Mouse (Mus musculus) thymus, adult 2 months (tissue): ENCODE results near the gene Mnat1. TPM values are rescaled to one million over a fixed set of nuclear protein-coding genes. Genes with fewer than 3 reads are reported as not detected.
"Not testable (repeated sequence)": the region's sequence is repeated elsewhere in the genome, so short reads cannot be mapped to it uniquely, and the experiment has no call there.

ENCODE experiments used
- DNase-seq: peaks from one replicate; pipeline ENCODE4 v3.0.0; 2021
- H3K27ac ChIP-seq: fragments of 200-500 bp; 2 replicates; pipeline ENCODE4 v1.5.1; 2012; ENCODE audit warnings: low read length, control low read depth; ENCODE audit not compliant: control insufficient read depth, insufficient read depth
- H3K27me3 ChIP-seq: fragments of 200-500 bp; 2 replicates; pipeline ENCODE4 v1.6.1; 2012; ENCODE audit warnings: mild to moderate bottlenecking, low read length, moderate library complexity, mixed read lengths; ENCODE audit not compliant: control insufficient read depth, insufficient read depth
- H3K36me3 ChIP-seq: fragments of 200-500 bp; 2 replicates; pipeline ENCODE4 v1.6.1; 2012; ENCODE audit warnings: mild to moderate bottlenecking, low read length, moderate library complexity; ENCODE audit not compliant: control insufficient read depth, insufficient read depth
- H3K4me1 ChIP-seq: fragments of 200-500 bp; replicated peaks from 2 replicates; pipeline ENCODE4 v1.6.1; 2012; ENCODE audit warnings: low read length; ENCODE audit not compliant: control insufficient read depth, insufficient read depth
- H3K4me3 ChIP-seq: fragments of 200-500 bp; 2 replicates; pipeline ENCODE4 v1.5.1; 2012; ENCODE audit warnings: mild to moderate bottlenecking, low read length, control low read depth, moderate library complexity; ENCODE audit not compliant: control insufficient read depth, insufficient read depth
- CTCF ChIP-seq: fragments of 200-500 bp; IDR thresholded peaks from 2 replicates; pipeline ENCODE4 v1.5.1; 2012; ENCODE audit warnings: mild to moderate bottlenecking, control low read depth, low read length, moderate library complexity, borderline replicate concordance; ENCODE audit not compliant: control insufficient read depth, poor library complexity, insufficient read depth; ENCODE audit errors: extremely low read depth
- POLR2A ChIP-seq: fragments of 200-500 bp; IDR thresholded peaks from 2 replicates; pipeline ENCODE4 v1.6.1; 2012; ENCODE audit warnings: mild to moderate bottlenecking, low read length, control low read depth, moderate library complexity; ENCODE audit not compliant: control insufficient read depth, poor library complexity, insufficient read depth; ENCODE audit errors: extremely low read depth
- WGBS: fragments of 180-500 bp; shearing (Covaris S2); methylation state at CpG from one replicate; pipeline ENCODE4 v1.1.7; 2018; 5-methylcytosine and 5-hydroxymethylcytosine counted together
- polyA plus RNA-seq: library from polyadenylated mRNA; depleted of rRNA; stranded (reverse); fragments of >200 nt; gene quantifications from 2 replicates; pipeline ENCODE4 v1.2.3, GENCODE M21; 2012; rRNA removed

The Mnat1 gene
- 6.4 and 8.7 TPM in 2 replicates for polyA plus RNA-seq

DNA sequence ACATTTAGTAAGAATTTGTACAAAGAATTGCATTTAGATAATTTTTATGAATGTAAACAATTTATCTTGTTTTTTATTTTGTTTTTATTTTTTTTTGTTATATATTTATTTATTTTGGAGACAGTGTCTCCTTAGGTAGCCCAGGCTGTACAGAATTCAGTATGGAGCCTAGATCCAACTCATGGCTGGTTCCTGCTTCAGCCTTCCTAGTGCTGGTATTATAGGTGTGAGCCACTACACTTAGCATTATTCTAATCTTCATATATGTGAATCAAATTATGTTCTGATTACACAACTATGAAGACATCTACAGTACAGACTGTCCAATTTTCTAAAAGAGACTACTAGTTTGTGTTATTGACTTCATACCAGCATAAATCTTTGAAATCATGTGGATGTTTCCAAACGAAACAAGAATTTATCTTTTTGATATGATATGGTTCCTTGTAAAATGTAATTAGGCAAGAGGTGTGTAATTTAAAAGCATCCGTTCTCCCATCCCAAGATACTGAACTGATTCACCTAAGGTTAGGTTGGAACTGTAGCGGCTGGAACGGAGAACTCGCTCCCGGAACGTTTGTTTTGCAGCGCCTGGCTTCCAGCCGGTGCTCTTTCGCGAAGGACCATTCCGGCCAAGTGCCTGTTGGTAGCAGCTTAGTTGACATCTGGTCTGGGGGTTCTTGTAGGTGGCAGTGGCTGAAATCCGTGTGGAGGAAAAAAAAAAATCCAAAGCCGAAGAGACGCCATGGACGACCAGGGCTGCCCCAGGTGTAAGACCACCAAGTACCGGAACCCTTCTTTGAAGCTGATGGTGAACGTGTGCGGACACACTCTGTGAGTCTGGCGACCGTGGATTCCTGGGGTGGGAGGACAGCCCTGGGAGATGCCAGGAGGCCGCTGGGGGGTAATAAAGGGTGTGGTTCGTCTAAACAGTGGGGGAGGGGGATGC lies at the start of gene Mnat1:
Mnat1 (plus strand) TSS at position 625 of the 949 bp plus-strand sequence.
- WGBS, result 2% methylated on average over 23 of the region's 23 CpGs
- H3K27ac ChIP-seq, result no peak within 1 kb of the TSS
- no peaks in the 10 kb centered on the region for H3K36me3 ChIP-seq
- H3K27me3 ChIP-seq, result no peaks in the 10 kb centered on the region
- TF ChIP-seq POLR2A, result peak; percentile 43; the same call in 1 of the 2 replicates
- no peak for TF ChIP-seq CTCF
- no peaks in the 10 kb centered on the region for H3K4me1 ChIP-seq
- peak; percentile 81 for DNase-seq
- peak within 1 kb of the TSS; percentile 78 for H3K4me3 ChIP-seq

DNA sequence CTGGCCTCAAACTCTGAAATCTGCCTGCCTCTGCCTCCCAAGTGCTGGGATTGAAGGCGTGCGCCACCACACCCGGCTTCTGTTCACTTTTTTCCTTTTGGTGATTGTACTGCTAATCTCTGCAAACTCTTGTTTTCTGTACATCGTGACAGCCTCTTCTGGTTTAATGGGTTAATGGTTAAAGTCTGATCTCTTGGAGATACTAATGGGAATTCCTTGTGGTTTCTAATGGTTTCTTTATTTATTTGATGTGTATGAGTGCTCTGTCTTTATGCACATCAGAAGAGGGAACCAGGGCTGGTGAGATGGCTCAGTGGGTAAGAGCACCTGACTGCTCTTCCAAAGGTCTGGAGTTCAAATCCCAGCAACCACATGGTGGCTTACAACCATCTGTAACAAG lies 41.7 kb upstream of the Mnat1 start:
- not testable (repeated sequence) for H3K4me3 ChIP-seq, H3K36me3 ChIP-seq, H3K4me1 ChIP-seq, H3K27me3 ChIP-seq, DNase-seq, H3K27ac ChIP-seq
- 91% methylated on average over 4 of the region's 4 CpGs for WGBS

GRCm38 (mm10) chr12:73083773-73084172 lies 39.7 kb upstream of the Mnat1 start:
- Histone ChIP-seq H3K4me3 (no peak overlapping the region), H3K36me3 (no peaks in the 10 kb centered on the region), H3K4me1 (no peaks in the 10 kb centered on the region), H3K27me3 (no peaks in the 10 kb centered on the region), H3K27ac (no peak overlapping the region)
- WGBS, result 5% methylated on average over 4 of the region's 4 CpGs
- TF ChIP-seq CTCF, result no peak
- no peak for TF ChIP-seq POLR2A
- no peak for DNase-seq

DNA sequence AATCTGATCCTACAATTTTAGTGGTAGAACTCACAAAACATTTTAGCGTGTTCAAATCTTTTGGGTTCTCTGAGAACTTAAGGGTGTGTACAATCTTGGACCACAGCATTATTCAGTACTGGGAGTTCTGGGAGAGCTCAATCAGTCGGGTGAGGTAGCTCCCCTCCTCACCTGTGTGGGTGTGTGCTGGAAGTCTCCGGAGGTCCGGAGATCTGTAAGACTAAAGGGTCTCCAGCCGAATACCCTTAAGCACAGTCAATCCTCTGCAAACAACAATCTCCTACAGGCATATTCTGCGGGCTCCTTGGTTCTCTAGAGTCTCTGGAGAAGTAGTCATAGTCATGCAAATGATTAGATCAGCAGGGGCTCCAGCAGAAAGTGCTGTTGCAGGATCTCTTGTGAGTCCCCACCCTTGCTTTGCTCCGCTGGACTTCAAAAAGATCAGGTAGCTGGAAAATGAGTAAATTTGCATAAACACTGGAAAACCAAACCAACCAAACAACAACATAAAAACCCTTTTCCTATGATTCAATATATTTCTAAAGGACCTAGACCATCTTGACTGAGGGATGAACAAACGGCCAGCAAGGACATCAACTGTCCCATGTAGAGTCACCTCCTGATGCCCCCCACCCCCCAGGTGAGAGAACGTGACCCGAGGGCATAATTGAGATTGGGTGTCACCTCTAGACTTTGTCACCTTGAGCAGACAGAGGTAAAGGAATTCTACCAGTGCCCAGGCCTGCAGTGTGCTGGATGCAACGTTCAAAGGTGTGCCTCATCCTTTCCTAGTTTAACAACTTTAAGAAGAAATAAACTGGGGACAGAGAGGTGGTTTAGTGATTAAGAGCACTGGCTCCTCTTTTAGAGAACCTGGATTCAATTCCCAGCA lies 37.5 kb upstream of the Mnat1 start:
- no peak overlapping the region for H3K4me3 ChIP-seq
- H3K4me1 ChIP-seq, result no peaks in the 10 kb centered on the region
- no peaks in the 10 kb centered on the region for H3K36me3 ChIP-seq
- no peak for TF ChIP-seq POLR2A
- no peak for TF ChIP-seq CTCF
- no peak overlapping the region for H3K27ac ChIP-seq
- 86% methylated on average over 11 of the region's 11 CpGs for WGBS
- no peak for DNase-seq
- H3K27me3 ChIP-seq, result no peaks in the 10 kb centered on the region

DNA sequence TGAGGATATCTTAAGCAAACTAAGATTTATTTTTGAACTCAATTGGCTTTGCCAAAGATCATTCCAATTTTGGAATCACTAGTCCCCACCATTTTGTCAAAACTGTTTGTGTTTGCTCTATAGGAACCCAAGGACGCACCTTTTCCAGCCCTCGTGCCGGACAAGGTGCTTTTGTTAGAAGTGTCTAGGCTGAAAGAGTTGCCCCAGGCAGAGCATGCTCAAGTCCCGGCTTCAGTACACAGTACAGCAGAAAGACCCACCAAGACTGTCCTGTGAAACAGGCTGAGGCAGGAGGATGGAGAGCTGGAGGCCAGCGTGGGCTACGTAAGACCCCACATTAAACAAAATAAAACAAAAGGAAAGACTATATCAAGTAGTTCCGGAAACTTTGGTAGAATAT lies 36.4 kb upstream of the Mnat1 start:
- no peak for TF ChIP-seq CTCF
- no peak for TF ChIP-seq POLR2A
- Histone ChIP-seq H3K27me3 (no peaks in the 10 kb centered on the region), H3K4me3 (no peak overlapping the region), H3K4me1 (no peaks in the 10 kb centered on the region), H3K36me3 (no peaks in the 10 kb centered on the region), H3K27ac (no peak overlapping the region)
- no peak for DNase-seq
- WGBS, result 99% methylated on average over 7 of the region's 7 CpGs

DNA sequence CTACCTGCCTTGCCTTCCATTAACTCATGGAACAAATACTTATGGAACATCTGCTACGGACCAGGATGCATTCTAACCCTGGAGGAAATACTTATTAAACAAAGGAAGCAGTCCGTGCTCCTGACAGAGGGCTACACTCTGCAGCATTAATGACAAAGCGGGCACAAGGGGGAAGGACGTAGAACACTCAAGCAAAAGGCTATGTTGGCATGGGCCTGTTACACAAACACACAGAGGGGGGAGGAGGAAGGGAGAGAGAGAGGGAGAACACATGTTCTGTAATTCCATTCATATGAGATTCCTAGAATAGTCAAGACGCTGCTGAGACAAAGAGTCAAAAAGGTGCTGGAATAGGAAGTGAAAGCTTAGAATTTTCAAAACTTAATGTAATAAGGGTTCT lies 35.0 kb upstream of the Mnat1 start:
- Histone ChIP-seq H3K27me3 (no peaks in the 10 kb centered on the region), H3K27ac (no peak overlapping the region), H3K36me3 (no peaks in the 10 kb centered on the region), H3K4me1 (no peaks in the 10 kb centered on the region), H3K4me3 (no peak overlapping the region)
- TF ChIP-seq CTCF, result no peak
- TF ChIP-seq POLR2A, result no peak
- no peak for DNase-seq
- 84% methylated on average over 5 of the region's 5 CpGs for WGBS
